Mouse (Mus musculus) kidney, postnatal 14 days (tissue): ENCODE measurements around the gene B4galnt4.
"Not testable (repeated sequence)": the region's sequence is repeated elsewhere in the genome, so short reads cannot be mapped to it uniquely, and the experiment has no call there.

Experiments used
- DNase-seq: peaks from one replicate; pipeline ENCODE4 v3.0.0; 2022; ENCODE audit warnings: mixed read lengths

Gene B4galnt4

DNA sequence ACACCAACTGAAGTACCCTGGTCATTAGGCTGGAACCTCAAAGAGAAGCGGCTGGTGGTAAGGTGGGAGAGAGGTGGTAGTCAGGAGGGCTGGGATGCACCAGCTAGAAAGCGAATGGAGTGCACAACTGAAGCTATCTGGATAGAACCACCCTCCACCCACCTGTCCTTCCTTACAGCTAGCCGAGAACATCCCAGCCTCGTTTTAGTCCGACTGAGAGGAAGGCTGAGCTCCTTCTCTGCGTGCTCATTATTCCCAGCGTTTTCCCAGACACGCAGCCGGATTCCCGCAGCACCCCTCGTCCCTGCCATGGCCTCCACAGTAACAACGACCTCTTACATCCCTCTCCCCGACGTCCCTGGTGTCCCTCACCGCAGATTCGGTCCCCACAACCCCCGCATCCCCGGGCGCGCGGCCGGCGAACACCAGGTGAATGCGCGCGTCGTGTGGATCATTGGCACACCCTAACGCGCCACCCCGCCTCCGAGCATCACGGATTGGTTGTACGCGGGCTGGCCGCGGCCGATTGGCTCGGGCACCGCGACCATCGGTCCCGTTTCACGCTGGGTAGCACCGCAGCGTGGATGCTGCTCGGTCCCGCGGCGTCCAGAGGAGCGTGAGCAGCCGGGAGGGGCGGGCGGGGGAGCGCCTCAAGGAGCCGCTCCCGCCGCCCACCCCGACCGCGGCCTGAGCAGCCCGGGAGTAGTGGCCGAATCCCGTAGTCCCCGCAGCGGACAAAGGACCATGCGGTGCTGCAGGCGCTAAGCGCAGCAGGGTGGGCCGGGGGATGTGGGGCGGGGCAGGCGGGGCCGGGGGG is at the start of gene B4galnt4:
Gene B4galnt4, plus strand, starts transcription at position 679 of the 817 bp plus-strand sequence.
- DNase-seq: peak; percentile 76

DNA sequence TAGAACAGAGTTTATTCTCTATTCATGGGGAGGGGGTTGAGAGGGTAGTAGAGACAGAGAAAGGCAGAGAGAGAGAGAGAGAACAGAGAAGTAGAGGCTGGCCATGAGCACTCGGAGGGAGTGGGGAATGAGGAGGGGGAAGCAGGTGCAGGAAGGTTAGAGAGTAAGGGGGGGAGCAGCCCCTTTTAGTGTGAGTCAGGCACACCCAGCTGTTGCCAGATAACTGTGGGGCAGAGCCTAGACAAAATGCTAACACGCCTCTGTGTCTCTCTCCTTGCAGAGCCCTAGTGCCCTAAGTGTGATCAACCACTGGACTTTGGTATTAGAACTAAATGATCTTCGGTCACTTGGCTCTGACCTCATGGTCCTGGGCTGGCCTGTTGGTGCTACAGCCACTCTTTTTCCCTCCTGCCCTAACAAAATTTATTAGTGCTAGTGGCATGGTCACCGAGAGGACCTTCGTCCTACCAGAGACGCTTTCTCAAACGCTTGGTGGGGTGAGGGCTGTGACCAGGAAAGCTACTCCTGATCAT is 49.6 kb upstream of the B4galnt4 start:
- no peak for DNase-seq

- DNase-seq: no peak
Measured at GRCm38 (mm10) chr7:141016707-141017697, 43.9 kb upstream of the B4galnt4 start.

GRCm38 (mm10) chr7:141017824-141018223 is 43.1 kb upstream of the B4galnt4 start, which contains the start of gene Ifitm6:
Ifitm6 (minus strand) TSS chr7:141017924.
- not testable (repeated sequence) for DNase-seq

- DNase-seq: no peak
Measured at GRCm38 (mm10) chr7:141019028-141019427, 41.9 kb upstream of the B4galnt4 start.

DNA sequence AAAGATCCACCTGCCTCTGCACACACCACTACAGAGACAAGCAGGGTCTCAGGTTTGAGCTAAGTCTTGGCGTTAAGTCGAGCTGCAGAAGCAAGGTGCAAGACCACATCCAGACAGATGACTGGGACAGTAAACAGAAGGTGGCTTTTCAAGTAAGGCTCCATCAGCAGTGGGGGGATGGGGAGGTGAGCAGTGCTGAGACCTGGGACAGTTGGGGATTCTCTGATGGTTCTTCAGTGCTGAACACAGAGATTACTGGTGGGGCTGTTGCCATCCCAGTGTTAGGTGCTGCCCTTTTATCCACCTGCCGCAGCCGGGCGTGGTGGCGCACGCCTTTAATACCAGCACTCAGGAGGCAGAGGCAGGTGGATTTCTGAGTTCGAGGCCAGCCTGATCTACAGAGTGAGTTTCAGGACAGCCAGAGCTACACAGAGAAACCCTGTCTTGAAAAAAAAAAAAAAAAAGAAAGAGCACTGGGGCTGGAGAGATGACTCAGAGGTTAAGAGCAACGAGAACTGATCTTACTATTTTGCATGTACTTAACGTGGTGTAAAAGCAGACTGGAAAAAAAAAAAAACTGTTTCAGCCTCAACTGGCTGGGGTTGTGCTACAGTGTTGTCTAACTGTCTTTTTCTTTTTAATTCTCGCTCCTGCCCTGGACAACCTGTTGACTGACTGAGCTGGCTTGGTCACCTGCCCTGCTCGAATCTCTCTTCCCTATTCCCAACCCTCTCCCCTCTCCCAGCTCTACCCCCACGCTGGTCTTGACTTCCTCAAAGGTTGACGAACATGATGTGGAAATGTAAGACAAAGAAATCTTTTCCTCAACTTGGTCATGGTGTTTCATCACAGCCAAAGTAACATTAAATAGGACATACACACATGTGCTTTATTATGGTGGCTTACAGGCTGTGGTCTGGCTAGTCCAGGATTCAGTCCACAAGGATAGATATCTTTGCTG is 39.1 kb upstream of the B4galnt4 start:
- DNase-seq: no peak

GRCm38 (mm10) chr7:141024865-141025838 is 35.8 kb upstream of the B4galnt4 start:
- DNase-seq: no peak

- DNase-seq: no peak
Measured at GRCm38 (mm10) chr7:141026097-141026739, 34.7 kb upstream of the B4galnt4 start.

DNA sequence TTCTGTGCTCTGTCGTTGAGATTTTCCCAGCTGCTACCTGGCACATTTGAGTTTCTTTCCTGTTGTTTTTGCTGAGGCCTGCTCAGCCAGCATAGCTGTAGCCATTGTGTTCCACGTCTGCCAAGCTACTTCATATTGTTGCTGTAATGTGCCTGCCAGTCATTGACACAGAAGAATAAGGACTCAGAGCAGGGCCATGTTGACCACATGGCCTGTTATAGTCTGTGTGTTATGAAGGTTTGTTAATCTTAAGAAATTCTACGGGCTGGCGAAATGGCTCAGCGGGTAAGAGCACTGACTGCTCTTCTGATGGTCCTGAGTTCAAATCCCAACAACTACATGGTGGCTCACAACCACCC is 34.2 kb upstream of the B4galnt4 start:
- DNase-seq: no peak

- DNase-seq: no peak
Measured at GRCm38 (mm10) chr7:141028831-141029230, 32.1 kb upstream of the B4galnt4 start, which contains the start of gene Gm17387. Gm17387 (plus strand) TSS chr7:141029131.

- no peak for DNase-seq
Measured at GRCm38 (mm10) chr7:141030390-141030789, 30.5 kb upstream of the B4galnt4 start.

- DNase-seq: no peak
Measured at GRCm38 (mm10) chr7:141032458-141033167, 28.3 kb upstream of the B4galnt4 start.

- DNase-seq: not testable (repeated sequence)
Measured at GRCm38 (mm10) chr7:141036624-141037023, 24.3 kb upstream of the B4galnt4 start.

DNA sequence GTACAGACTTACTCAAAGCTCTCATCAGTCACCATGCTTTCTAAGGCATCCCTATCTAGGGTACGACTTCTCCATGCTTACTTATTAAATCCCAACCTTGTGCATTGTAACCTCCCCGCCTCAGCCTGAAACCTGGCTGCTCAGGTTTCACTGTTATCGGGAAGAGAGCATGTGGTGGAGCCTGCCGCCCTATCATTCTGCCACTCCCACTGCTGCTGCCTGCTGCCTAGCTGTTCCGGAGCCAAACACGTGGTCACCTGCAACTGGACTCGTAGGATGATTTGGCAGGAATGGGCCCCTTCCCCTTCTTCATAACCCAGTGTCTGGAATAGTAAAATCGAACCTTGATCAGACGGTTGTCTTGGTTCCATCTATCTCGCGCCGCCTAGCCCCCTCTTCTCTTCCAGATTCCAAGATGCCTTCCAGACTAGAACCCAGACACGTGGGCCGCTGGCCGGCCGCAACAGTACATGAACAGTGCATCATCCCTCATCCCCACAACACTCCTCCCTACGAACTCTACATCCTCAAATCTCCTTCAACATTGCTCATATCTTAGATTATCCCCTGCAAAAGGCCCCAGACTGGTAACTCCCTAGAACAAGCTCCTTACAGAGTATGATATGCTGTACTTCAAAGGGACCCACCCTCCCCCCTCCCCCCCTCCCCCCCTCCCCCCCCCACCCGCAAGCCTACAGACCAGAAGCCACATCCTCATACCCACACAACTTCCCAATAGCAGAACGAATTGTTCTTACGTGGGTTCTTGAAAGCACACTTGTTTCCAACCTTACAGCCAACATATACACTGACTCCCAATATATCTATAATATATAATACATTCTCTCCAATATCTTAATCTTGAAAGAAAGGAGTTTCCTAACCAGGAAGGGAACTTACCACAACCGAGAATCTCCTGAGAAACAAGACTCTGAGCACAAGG is 22.5 kb upstream of the B4galnt4 start:
- DNase-seq: no peak

- DNase-seq: no peak
Measured at GRCm38 (mm10) chr7:141039386-141040107, 21.4 kb upstream of the B4galnt4 start.

GRCm38 (mm10) chr7:141040867-141041606 is 19.9 kb upstream of the B4galnt4 start:
- peak; percentile 26 for DNase-seq

DNA sequence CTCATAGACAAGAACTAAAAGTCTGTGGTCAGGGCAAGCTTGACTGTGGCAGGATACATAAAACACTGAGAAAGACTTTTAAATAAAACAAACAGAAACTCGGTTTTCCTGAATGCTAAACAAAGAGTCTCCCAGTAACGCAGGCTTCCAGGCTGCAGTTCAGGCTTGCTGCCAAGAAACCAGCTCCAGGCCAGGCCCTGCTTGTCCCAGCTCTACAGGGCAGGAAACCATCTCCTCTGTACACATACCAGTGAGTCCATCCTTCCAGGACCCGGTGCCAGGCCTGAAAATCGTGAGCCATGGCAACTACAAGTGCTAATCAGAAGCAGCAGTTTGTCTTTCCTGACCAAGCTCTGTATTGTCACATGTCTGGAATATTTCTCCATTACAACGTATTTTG is 19.2 kb upstream of the B4galnt4 start:
- peak; percentile 89 for DNase-seq
